Mouse (Mus musculus): ENCODE measurements around the gene Gm5622. TPM values are rescaled to one million over a fixed set of nuclear protein-coding genes. Genes with fewer than 3 reads are reported as not detected.
"Not testable (repeated sequence)": the region's sequence is repeated elsewhere in the genome, so short reads cannot be mapped to it uniquely, and the experiment has no call there.

Gene Gm5622
- total RNA-seq (2021) = not detected

- no peak for DNase-seq
- intact Hi-C loops (cut with DNase I) = no loop called here
These were observed at the start of gene Gm5622 for GRCm38 (mm10) chr14:51552490-51552889. Gene Gm5622, plus strand, starts transcription at chr14:51552790.

GRCm38 (mm10) chr14:51507416-51507815, 45.2 kb upstream of the Gm5622 start:
- DNase-seq = no peak
- intact Hi-C loops (cut with DNase I) = no loop called here

GRCm38 (mm10) chr14:51573963-51574362, 21.4 kb downstream of the Gm5622 start, which contains the start of gene Gm17175:
Gene Gm17175, minus strand, starts transcription at chr14:51574063.
- intact Hi-C loops (cut with DNase I); DNase-seq: not testable (repeated sequence)

GRCm38 (mm10) chr14:51592039-51592438, 39.4 kb downstream of the Gm5622 start, which contains the start of gene Gm17174:
Gene Gm17174, minus strand, starts transcription at chr14:51592139.
- intact Hi-C loops (cut with DNase I); DNase-seq: not testable (repeated sequence)

- no peak for DNase-seq
- intact Hi-C loops (cut with DNase I) = no loop called here
These were observed 58.6 kb downstream of the Gm5622 start, which contains the start of gene Gm17078 for GRCm38 (mm10) chr14:51611210-51611609. Gene Gm17078, minus strand, starts transcription at chr14:51611310.

GRCm38 (mm10) chr14:51632426-51632825, 79.8 kb downstream of the Gm5622 start:
- peak; percentile 5 to 7 for DNase-seq
- intact Hi-C loops (cut with DNase I) = not testable (repeated sequence)

GRCm38 (mm10) chr14:51635566-51635965, 83.0 kb downstream of the Gm5622 start, which contains the start of gene Gm4181:
Gene Gm4181, minus strand, starts transcription at chr14:51635666.
- intact Hi-C loops (cut with DNase I); DNase-seq: not testable (repeated sequence)

- intact Hi-C loops (cut with DNase I) = no loop called here
- no peak for DNase-seq
These were observed 124.7 kb downstream of the Gm5622 start for GRCm38 (mm10) chr14:51677269-51677668.

- DNase-seq; intact Hi-C loops (cut with DNase I): not testable (repeated sequence)
These were observed 142.8 kb downstream of the Gm5622 start, which contains the start of gene Gm17079 for GRCm38 (mm10) chr14:51695368-51695767. Gene Gm17079, minus strand, starts transcription at chr14:51695468.

Other genes starting within 250 kb of the Gm5622 start
- gene Gm7247, start 191.0 kb upstream of the Gm5622 start, total RNA-seq (2021) = not detected
- not detected for gene Vmn2r88, start 142.0 kb upstream of the Gm5622 start, total RNA-seq (2021)
- gene Vmn2r89, start 100.9 kb upstream of the Gm5622 start, total RNA-seq (2021) = not detected
- not detected for gene Gm17175, start 21.3 kb downstream of the Gm5622 start, total RNA-seq (2021)
- not detected for gene Gm17174, start 39.3 kb downstream of the Gm5622 start, total RNA-seq (2021)
- gene Gm17078, start 58.5 kb downstream of the Gm5622 start, total RNA-seq (2021) = not detected
- gene Gm4181, start 82.9 kb downstream of the Gm5622 start, total RNA-seq (2021) = not detected
- not detected for gene Gm17079, start 142.7 kb downstream of the Gm5622 start, total RNA-seq (2021)
- not detected for gene Gm5800, start 164.4 kb downstream of the Gm5622 start, total RNA-seq (2021)
- not detected for gene Ang4, start 220.8 kb downstream of the Gm5622 start, total RNA-seq (2021)
- gene AY358078, start 247.3 kb downstream of the Gm5622 start, total RNA-seq (2021) = not detected